Mouse (Mus musculus) heart, embryonic 13.5 days (tissue): ENCODE results near the gene AC124502.3. TPM values are rescaled to one million over a fixed set of nuclear protein-coding genes. Genes with fewer than 3 reads are reported as not detected.

Experiments
- ATAC-seq: fragments of 200-750 bp; cut with Nextera tagmentation; 2 replicates; pipeline ENCODE4 v1.8.0; 2017; ENCODE audit warnings: moderate TSS enrichment; ENCODE audit not compliant: insufficient number of reproducible peaks, low FRiP score, low TSS enrichment; ENCODE audit errors: extremely low read depth
- H3K27ac ChIP-seq: fragments of 300-500 bp; sonication (generic); replicated peaks from 2 replicates; pipeline ENCODE4 v1.5.1; 2015; ENCODE audit warnings: moderate library complexity, mild to moderate bottlenecking, inconsistent platforms
- H3K27me3 ChIP-seq: fragments of 300-500 bp; sonication (generic); replicated peaks from 2 replicates; pipeline ENCODE4 v1.6.1; 2015; ENCODE audit warnings: mild to moderate bottlenecking, inconsistent platforms
- H3K36me3 ChIP-seq: fragments of 300-500 bp; sonication (generic); 2 replicates; pipeline ENCODE4 v1.6.1; 2015; ENCODE audit warnings: mild to moderate bottlenecking, inconsistent platforms
- H3K4me1 ChIP-seq: fragments of 300-500 bp; sonication (generic); 2 replicates; pipeline ENCODE4 v1.6.1; 2015; ENCODE audit warnings: inconsistent platforms
- H3K4me2 ChIP-seq: fragments of 300-500 bp; sonication (generic); 2 replicates; pipeline ENCODE4 v1.6.1; 2015; ENCODE audit warnings: inconsistent platforms, mild to moderate bottlenecking, moderate library complexity
- H3K4me3 ChIP-seq: fragments of 300-500 bp; sonication (generic); 2 replicates; pipeline ENCODE4 v1.5.1; 2015; ENCODE audit warnings: moderate library complexity, mild to moderate bottlenecking, inconsistent platforms
- H3K9ac ChIP-seq: fragments of 300-500 bp; sonication (generic); 2 replicates; pipeline ENCODE4 v1.6.1; 2015; ENCODE audit warnings: inconsistent platforms, mild to moderate bottlenecking, moderate library complexity
- H3K9me3 ChIP-seq: fragments of 300-500 bp; sonication (generic); 2 replicates; pipeline ENCODE4 v1.6.1; 2016; ENCODE audit warnings: inconsistent platforms
- WGBS: fragments of 180-500 bp; shearing (Covaris S2); methylation state at CpG from one replicate; pipeline ENCODE4 v1.1.7; 2015; ENCODE audit warnings: mixed read lengths; 5-methylcytosine and 5-hydroxymethylcytosine counted together
- polyA plus RNA-seq: library from polyadenylated mRNA; unstranded; fragments of >200 nt; fragmentation: Nextera tagmentation; extraction: Ambion mirVana; gene quantifications from 2 replicates; pipeline ENCODE4 v1.2.1, GENCODE M21; 2015

AC124502.3 gene
- polyA plus RNA-seq, 1 experiment from 2014 or later = 1.4 TPM

DNA sequence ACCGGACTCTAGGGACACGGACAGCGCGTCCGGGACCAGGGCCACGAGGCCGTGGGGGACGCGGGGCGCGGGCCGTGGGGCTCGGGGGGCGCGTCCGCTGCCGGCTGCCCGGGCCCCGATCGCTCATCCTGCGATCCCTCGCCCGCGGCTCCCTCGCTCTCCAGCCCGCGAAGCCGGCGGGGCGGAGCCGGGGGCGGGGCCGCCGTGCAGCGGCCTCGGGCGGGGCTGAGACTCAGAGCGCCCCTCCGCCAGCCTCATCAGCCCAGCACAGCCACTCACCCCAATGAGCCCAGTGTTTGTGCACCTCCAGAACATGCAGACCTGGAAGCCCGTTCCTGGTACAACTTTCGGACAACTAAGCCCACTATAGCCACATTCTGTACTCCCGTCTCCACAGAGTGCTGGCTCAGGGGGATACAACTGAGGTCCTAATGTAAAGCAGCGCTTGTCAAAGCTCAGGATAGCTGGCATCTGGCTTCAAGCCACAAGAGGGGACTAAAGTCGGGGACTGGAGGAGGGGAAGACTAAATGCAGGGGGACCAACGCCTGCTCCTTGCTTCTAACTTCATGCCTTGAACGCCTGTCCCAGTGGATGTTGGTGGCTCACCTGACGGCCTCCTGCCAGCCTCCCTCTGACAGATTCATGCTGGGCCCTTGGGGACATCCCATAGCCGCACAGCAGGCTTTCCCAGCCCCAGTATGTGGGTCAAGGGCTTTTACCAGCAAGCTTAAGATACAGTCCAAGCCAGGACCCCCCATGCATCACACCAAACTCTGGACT lies 59.9 kb downstream of the AC124502.3 start, which contains the start of gene Cnih2:
Gene Cnih2 (minus strand): TSS at position 159 of the 781 bp plus-strand sequence.
- Histone ChIP-seq H3K9ac (peak within 1 kb of the TSS; percentile 89), H3K27me3 (peaks cover 15% of the 10 kb centered on the region; the same call in 1 of the 2 replicates), H3K36me3 (peaks cover 48% of the 10 kb centered on the region), H3K27ac (peak within 1 kb of the TSS; percentile 28; the same call in 1 of the 2 replicates), H3K4me2 (peak within 1 kb of the TSS; percentile 93), H3K9me3 (no peaks in the 10 kb centered on the region), H3K4me1 (peaks cover 66% of the 10 kb centered on the region), H3K4me3 (peak within 1 kb of the TSS; percentile 58)
- ATAC-seq = 0 out of 2 replicates have a peak, but pooled peaks have one; percentile 39
- 2% methylated on average over 40 of the region's 48 CpGs for WGBS

Other genes starting within 250 kb of the AC124502.3 start
- gene Rbm4, start 245.0 kb upstream of the AC124502.3 start, polyA plus RNA-seq = 45.5 and 50.8 TPM in 2 replicates
- 21.5 and 26.8 TPM in 2 replicates for gene Gm21992, start 227.3 kb upstream of the AC124502.3 start, polyA plus RNA-seq
- 48.4 and 48.6 TPM in 2 replicates for gene Rbm14, start 227.3 kb upstream of the AC124502.3 start, polyA plus RNA-seq
- gene Ccs, start 199.6 kb upstream of the AC124502.3 start, polyA plus RNA-seq = 40.7 and 44.1 TPM in 2 replicates
- gene Ccdc87, start 199.5 kb upstream of the AC124502.3 start, polyA plus RNA-seq = 0.04 TPM in 1 of 2 replicates, not detected in the other
- gene Ctsf, start 183.8 kb upstream of the AC124502.3 start, polyA plus RNA-seq = 40.5 and 42.2 TPM in 2 replicates
- 2.8 and 3.9 TPM in 2 replicates for gene Actn3, start 161.0 kb upstream of the AC124502.3 start, polyA plus RNA-seq
- gene Zdhhc24, start 160.2 kb upstream of the AC124502.3 start, polyA plus RNA-seq = 8.4 and 8.6 TPM in 2 replicates
- 2.2 and 2.5 TPM in 2 replicates for gene Bbs1, start 132.3 kb upstream of the AC124502.3 start, polyA plus RNA-seq
- gene Dpp3, start 110.6 kb upstream of the AC124502.3 start, polyA plus RNA-seq = 84.6 and 84.7 TPM in 2 replicates
- 0.99 and 1.0 TPM in 2 replicates for gene Peli3, start 95.8 kb upstream of the AC124502.3 start, polyA plus RNA-seq
- 85.2 and 101 TPM in 2 replicates for gene Mrpl11, start 76.7 kb upstream of the AC124502.3 start, polyA plus RNA-seq
- 0.09 TPM in 2 replicates for gene Npas4, start 48.6 kb upstream of the AC124502.3 start, polyA plus RNA-seq
- 8.5 and 9.4 TPM in 2 replicates for gene Slc29a2, start 15.0 kb upstream of the AC124502.3 start, polyA plus RNA-seq
- 41.4 and 49.5 TPM in 2 replicates for gene B4gat1, start 65 bp upstream of the AC124502.3 start, polyA plus RNA-seq
- 29.5 and 33.5 TPM in 2 replicates for gene Brms1, start 2.5 kb downstream of the AC124502.3 start, polyA plus RNA-seq
- 2.4 and 3.5 TPM in 2 replicates for gene Rin1, start 11.6 kb downstream of the AC124502.3 start, polyA plus RNA-seq
- gene Cd248, start 29.2 kb downstream of the AC124502.3 start, polyA plus RNA-seq = 17.7 and 23.6 TPM in 2 replicates
- gene Tmem151a, start 46.6 kb downstream of the AC124502.3 start, polyA plus RNA-seq = 3.5 and 4.8 TPM in 2 replicates
- gene Yif1a, start 49.6 kb downstream of the AC124502.3 start, polyA plus RNA-seq = 84.3 and 94.6 TPM in 2 replicates
- gene Cnih2, start 59.6 kb downstream of the AC124502.3 start, polyA plus RNA-seq = 4.6 and 5.8 TPM in 2 replicates
- gene Rab1b, start 68.2 kb downstream of the AC124502.3 start, polyA plus RNA-seq = 220 TPM in 2 replicates
- gene Klc2, start 79.7 kb downstream of the AC124502.3 start, polyA plus RNA-seq = 18.4 and 22.3 TPM in 2 replicates
- 17.7 and 18.6 TPM in 2 replicates for gene Pacs1, start 234.2 kb downstream of the AC124502.3 start, polyA plus RNA-seq